Mouse (Mus musculus): ENCODE data around the gene Zfp62. TPM values are rescaled to one million over a fixed set of nuclear protein-coding genes. Genes with fewer than 3 reads are reported as not detected.

Zfp62 gene
- total and polyA plus RNA-seq, 3 experiments = 16.7 to 132 (median 31.8) TPM

DNA sequence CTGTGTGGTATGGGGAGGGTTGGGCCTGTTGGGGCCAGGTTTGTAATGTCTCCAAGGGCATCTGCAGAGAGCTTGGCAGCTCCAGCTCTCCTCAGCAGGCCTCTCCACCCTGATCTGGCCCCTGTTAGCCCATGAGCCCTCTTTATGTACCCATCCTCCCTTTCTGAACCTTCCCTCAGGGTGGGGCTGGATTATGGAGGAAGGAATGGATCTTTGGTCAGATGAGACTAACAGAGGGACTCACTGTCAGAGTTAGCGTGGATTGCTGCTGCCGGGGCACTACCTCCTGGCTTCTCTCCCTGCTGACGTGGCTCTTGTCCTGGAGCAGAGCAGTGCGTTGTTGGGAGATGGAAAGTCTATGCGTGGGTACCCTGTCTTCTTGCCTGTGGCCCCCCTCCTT is 59.2 kb downstream of the Zfp62 start:
- Histone ChIP-seq H3K27ac (ENCODE audit: control insufficient read depth, low read depth, low read length) (no peak overlapping the region), H3K9ac (ENCODE audit: control insufficient read depth, low read depth, low read length, poor library complexity, severe bottlenecking) (no peak overlapping the region), H3K27me3 (ENCODE audit: control insufficient read depth in 1 of 2, insufficient read depth in 2 of 2, low read length in 2 of 2) (no peaks in the 10 kb centered on the region), H3K36me3 (ENCODE audit: control insufficient read depth in 1 of 2, insufficient read depth in 2 of 2, low read length in 2 of 2) (peaks cover 0 to 4% of the 10 kb centered on the region in 2 experiments; a peak in 1 of 4 replicates), H3K4me3 (ENCODE audit: control insufficient read depth in 1 of 2, insufficient read depth in 1 of 2, low read depth in 2 of 2, low read length in 2 of 2) (no peak overlapping the region), H3K4me1 (ENCODE audit: control insufficient read depth in 1 of 2, insufficient read depth in 2 of 2, low read length in 2 of 2) (no peaks in the 10 kb centered on the region), H3K9me3 (replicated peaks; ENCODE audit: insufficient read depth, low read length) (no peaks in the 10 kb centered on the region), H3K79me2 (ENCODE audit: control insufficient read depth, insufficient read depth, low read length, poor library complexity) (no peaks in the 10 kb centered on the region)
- TF ChIP-seq SMC3 (IDR thresholded peaks at IDR 0.05; ENCODE audit: low read depth, low read length) = no peak
- DNase-seq (ENCODE audit: low read depth, low spot score) = no peak

- H3K27ac ChIP-seq (ENCODE audit: control insufficient read depth, low read depth, low read length) = no peak overlapping the region
- TF ChIP-seq KAT2A (conservative IDR thresholded peaks at IDR 0.05; ENCODE audit: low read depth, low read length) (no peak), POLR2AphosphoS2 (IDR thresholded peaks at IDR 0.05; ENCODE audit: low read length) (no peak), EP300 (IDR thresholded peaks at IDR 0.05; ENCODE audit: low read depth in 1 of 2, low read length in 2 of 2) (no peak)
- H3K4me3 ChIP-seq (ENCODE audit: control insufficient read depth in 1 of 2, insufficient read depth in 1 of 2, low read depth in 2 of 2, low read length in 2 of 2) = no peak overlapping the region
- H3K4me1 ChIP-seq (ENCODE audit: control insufficient read depth in 1 of 2, insufficient read depth in 2 of 2, low read length in 2 of 2) = no peaks in the 10 kb centered on the region
- no peaks in the 10 kb centered on the region for H3K79me2 ChIP-seq (ENCODE audit: control insufficient read depth, insufficient read depth, low read length, poor library complexity)
- peaks cover 0 to 4% of the 10 kb centered on the region in 2 experiments; a peak in 1 of 4 replicates for H3K36me3 ChIP-seq (ENCODE audit: control insufficient read depth in 1 of 2, insufficient read depth in 2 of 2, low read length in 2 of 2)
- DNase-seq (ENCODE audit: low read depth, low spot score) = no peak
- no peaks in the 10 kb centered on the region for H3K9me3 ChIP-seq (replicated peaks; ENCODE audit: insufficient read depth, low read length)
- no peak overlapping the region for H3K9ac ChIP-seq (ENCODE audit: control insufficient read depth, low read depth, low read length, poor library complexity, severe bottlenecking)
- H3K27me3 ChIP-seq (ENCODE audit: control insufficient read depth in 1 of 2, insufficient read depth in 2 of 2, low read length in 2 of 2) = no peaks in the 10 kb centered on the region
These were observed 60.1 kb downstream of the Zfp62 start for GRCm38 (mm10) chr11:49263149-49263548.

DNA sequence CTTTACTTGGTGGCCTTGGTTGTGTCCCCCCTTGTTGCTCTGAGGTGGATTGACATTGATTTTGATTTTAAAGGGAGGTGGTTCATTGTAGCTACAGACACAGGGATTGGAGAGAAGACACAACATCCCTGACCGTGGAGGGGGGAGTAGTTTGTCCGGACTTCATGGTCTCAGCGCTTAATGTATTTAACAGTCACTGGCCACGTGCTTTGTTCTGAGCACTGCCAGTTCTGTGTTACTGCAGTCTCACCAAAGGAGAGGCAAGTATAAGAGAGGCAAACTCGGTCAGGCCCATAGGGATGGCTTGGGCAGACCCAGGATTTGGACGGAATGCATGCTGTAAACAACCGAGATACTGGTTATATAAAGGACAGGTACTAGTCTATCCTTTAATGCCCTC is 61.0 kb downstream of the Zfp62 start:
- H3K27ac ChIP-seq (ENCODE audit: control insufficient read depth, low read depth, low read length) = no peak overlapping the region
- no peak overlapping the region for H3K9ac ChIP-seq (ENCODE audit: control insufficient read depth, low read depth, low read length, poor library complexity, severe bottlenecking)
- no peak for TF ChIP-seq SIN3A (IDR thresholded peaks at IDR 0.05; ENCODE audit: low read length)
- TF ChIP-seq CHD2 (IDR thresholded peaks at IDR 0.05; ENCODE audit: low read length) = no peak
- no peak for TF ChIP-seq MXI1 (IDR thresholded peaks at IDR 0.05; ENCODE audit: low read depth, low read length)
- TF ChIP-seq GATA1 (IDR thresholded peaks at IDR 0.05; ENCODE audit: low read depth, low read length) = no peak
- no peak for TF ChIP-seq JUND (IDR thresholded peaks at IDR 0.05; ENCODE audit: low read depth, low read length)
- TF ChIP-seq SMC3 (IDR thresholded peaks at IDR 0.05; ENCODE audit: low read depth, low read length) = no peak
- TF ChIP-seq MYC (IDR thresholded peaks at IDR 0.05; ENCODE audit: low read depth, low read length) = no peak
- no peak for TF ChIP-seq BHLHE40 (IDR thresholded peaks at IDR 0.05; ENCODE audit: borderline replicate concordance, low read depth, low read length)
- H3K36me3 ChIP-seq (ENCODE audit: control insufficient read depth in 1 of 2, insufficient read depth in 2 of 2, low read length in 2 of 2) = peaks cover 0 to 4% of the 10 kb centered on the region in 2 experiments; a peak in 1 of 4 replicates
- no peak for DNase-seq (ENCODE audit: low read depth, low spot score)
- H3K79me2 ChIP-seq (ENCODE audit: control insufficient read depth, insufficient read depth, low read length, poor library complexity) = no peaks in the 10 kb centered on the region
- no peaks in the 10 kb centered on the region for H3K4me1 ChIP-seq (ENCODE audit: control insufficient read depth in 1 of 2, insufficient read depth in 2 of 2, low read length in 2 of 2)
- no peak overlapping the region for H3K4me3 ChIP-seq (ENCODE audit: control insufficient read depth in 1 of 2, insufficient read depth in 1 of 2, low read depth in 2 of 2, low read length in 2 of 2)
- H3K9me3 ChIP-seq (replicated peaks; ENCODE audit: insufficient read depth, low read length) = no peaks in the 10 kb centered on the region
- H3K27me3 ChIP-seq (ENCODE audit: control insufficient read depth in 1 of 2, insufficient read depth in 2 of 2, low read length in 2 of 2) = no peaks in the 10 kb centered on the region
